Mouse (Mus musculus) myocyte (in vitro differentiated cells): ENCODE results near the gene Map4. TPM values are rescaled to one million over a fixed set of nuclear protein-coding genes. Genes with fewer than 3 reads are reported as not detected.

Experiments used
- H3K27me3 ChIP-seq: one replicate; pipeline ENCODE4 v1.6.1; 2011; ENCODE audit not compliant: control insufficient read depth, insufficient read depth, insufficient read length
- H3K36me3 ChIP-seq: one replicate; pipeline ENCODE4 v1.6.1; 2011; ENCODE audit not compliant: control insufficient read depth, insufficient read depth
- H3K4me2 ChIP-seq: one replicate; pipeline ENCODE4 v1.6.1; 2011; ENCODE audit warnings: low read depth, control low read depth
- H3K4me3 ChIP-seq: one replicate; pipeline ENCODE4 v1.5.1; 2011; ENCODE audit warnings: mild to moderate bottlenecking, control low read depth, moderate library complexity
- H3K79me2 ChIP-seq: one replicate; pipeline ENCODE4 v1.6.1; 2011; ENCODE audit not compliant: control insufficient read depth, insufficient read depth
- H3ac ChIP-seq: one replicate; pipeline ENCODE4 v1.6.1; 2011; ENCODE audit not compliant: control insufficient read depth, insufficient read length
- CEBPB ChIP-seq: IDR thresholded peaks from 2 replicates; pipeline ENCODE4 v1.6.1; 2011; ENCODE audit warnings: mild to moderate bottlenecking, moderate library complexity; ENCODE audit not compliant: poor library complexity, insufficient read depth, severe bottlenecking
- E2F4 ChIP-seq: IDR thresholded peaks from one replicate; pipeline ENCODE4 v1.6.1; 2011; ENCODE audit warnings: mild to moderate bottlenecking, control low read depth, moderate library complexity; ENCODE audit not compliant: insufficient read depth
- MAX ChIP-seq: IDR thresholded peaks from one replicate; pipeline ENCODE4 v1.6.1; 2011; ENCODE audit warnings: low read depth, mild to moderate bottlenecking, control low read depth
- MYOD1 ChIP-seq, 3 experiments: IDR thresholded peaks; one replicate each; pipeline ENCODE4 v1.6.1; 2011; ENCODE audit warnings: control low read depth in 2 of 3, low read depth in 2 of 3, mild to moderate bottlenecking in 2 of 3, moderate library complexity in 1 of 3; ENCODE audit not compliant: insufficient read length in 2 of 3, control insufficient read depth in 1 of 3
- MYOG ChIP-seq, 3 experiments: IDR thresholded peaks; one replicate each; pipeline ENCODE4 v1.6.1; 2011; ENCODE audit warnings: control low read depth in 2 of 3, low read depth in 2 of 3, mild to moderate bottlenecking in 2 of 3; ENCODE audit not compliant: insufficient read length in 2 of 3, control insufficient read depth in 1 of 3, insufficient read depth in 1 of 3
- POLR2A ChIP-seq: IDR thresholded peaks from one replicate; pipeline ENCODE4 v1.6.1; 2011; ENCODE audit warnings: low read depth, mild to moderate bottlenecking, control low read depth, moderate library complexity; ENCODE audit not compliant: insufficient read length
- POLR2AphosphoS2 ChIP-seq: IDR thresholded peaks from one replicate; pipeline ENCODE4 v1.6.1; 2011; ENCODE audit warnings: low read depth, control low read depth; ENCODE audit not compliant: insufficient read length
- REST ChIP-seq: IDR thresholded peaks from one replicate; pipeline ENCODE4 v1.6.1; 2011; ENCODE audit warnings: mild to moderate bottlenecking, control low read depth, moderate library complexity; ENCODE audit not compliant: insufficient read depth, insufficient read length
- SRF ChIP-seq: IDR thresholded peaks from one replicate; pipeline ENCODE4 v1.6.1; 2011; ENCODE audit warnings: low read depth; ENCODE audit not compliant: control insufficient read depth, insufficient read length
- TCF12 ChIP-seq: IDR thresholded peaks from one replicate; pipeline ENCODE4 v1.6.1; 2011; ENCODE audit warnings: mild to moderate bottlenecking, control low read depth; ENCODE audit not compliant: poor library complexity, insufficient read depth, severe bottlenecking
- TCF3 ChIP-seq: IDR thresholded peaks from one replicate; pipeline ENCODE4 v1.6.1; 2011; ENCODE audit warnings: low read depth, control low read depth; ENCODE audit not compliant: insufficient read length
- USF1 ChIP-seq: IDR thresholded peaks from one replicate; pipeline ENCODE4 v1.6.1; 2011; ENCODE audit warnings: low read depth, mild to moderate bottlenecking, control low read depth, moderate library complexity
- polyA plus RNA-seq: library from polyadenylated mRNA; unstranded; fragments of >200 nt; fragmentation: generic; extraction: Trizol; gene quantifications from one replicate; pipeline ENCODE4 v1.2.1, GENCODE M21; 2012; ENCODE audit warnings: missing spikeins

The Map4 gene
- polyA plus RNA-seq, 1 experiment, result 246 TPM

DNA sequence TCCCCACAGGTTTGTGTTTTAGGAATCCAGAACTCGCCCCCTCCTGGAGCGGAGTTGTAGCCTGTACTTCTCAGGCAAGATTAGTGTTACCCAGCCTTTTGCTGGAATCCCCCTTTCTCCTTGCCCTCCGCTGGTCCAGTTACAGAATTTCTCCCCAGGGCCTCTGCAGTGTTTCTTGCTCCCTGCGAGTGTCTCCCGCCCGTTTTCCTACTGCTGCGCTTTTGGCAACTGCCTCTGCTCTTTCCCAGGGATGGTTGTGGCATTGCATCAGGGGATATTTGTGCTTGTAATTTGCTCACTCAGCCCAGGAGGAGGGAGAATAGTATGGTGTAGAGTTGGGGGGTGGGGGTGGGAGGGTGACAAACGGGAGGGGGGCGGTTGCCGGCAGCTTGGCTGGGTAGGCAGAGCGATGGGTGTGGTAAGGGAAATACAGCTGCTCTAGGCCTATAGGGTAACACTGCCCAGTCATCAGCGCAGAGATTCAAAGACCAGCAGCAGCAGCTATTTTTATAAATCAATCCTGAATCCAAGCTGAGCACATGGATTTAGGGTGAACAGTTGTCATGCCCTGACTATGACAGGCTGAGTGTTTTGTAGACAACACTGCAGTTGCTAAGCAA lies 1.6 kb downstream of the Map4 start:
- no peaks in the 10 kb centered on the region for H3K36me3 ChIP-seq
- TF ChIP-seq POLR2AphosphoS2 (peak; percentile 78), MAX (no peak), SRF (no peak), MYOG (IDR thresholded peaks at IDR 0.05; ENCODE audit: control insufficient read depth in 1 of 3, insufficient read depth in 1 of 3, insufficient read length in 2 of 3, low read depth in 2 of 3) (peak; percentile 12 to 58 (median 56)), USF1 (no peak), E2F4 (no peak), TCF12 (no peak), TCF3 (no peak), REST (no peak), POLR2A (peak; percentile 60), CEBPB (peak; percentile 62; the same call in 1 of the 2 replicates), MYOD1 (IDR thresholded peaks at IDR 0.05; ENCODE audit: control insufficient read depth in 1 of 3, insufficient read length in 2 of 3, low read depth in 2 of 3) (peak; percentile 27 to 76 (median 54))
- H3K79me2 ChIP-seq, result peaks cover 57% of the 10 kb centered on the region
- H3K4me3 ChIP-seq, result peak overlapping the region; percentile 97
- peak overlapping the region; percentile 99 for H3ac ChIP-seq
- H3K4me2 ChIP-seq, result peak overlapping the region; percentile 67
- no peaks in the 10 kb centered on the region for H3K27me3 ChIP-seq

- H3K4me3 ChIP-seq, result no peak overlapping the region
- no peak overlapping the region for H3K4me2 ChIP-seq
- no peak overlapping the region for H3ac ChIP-seq
- peaks cover 3% of the 10 kb centered on the region for H3K36me3 ChIP-seq
- no peak for TF ChIP-seq TCF12
- TF ChIP-seq SRF, result no peak
- TF ChIP-seq REST, result no peak
- TF ChIP-seq MAX, result no peak
- no peak for TF ChIP-seq USF1
- no peak for TF ChIP-seq POLR2A
- TF ChIP-seq TCF3, result no peak
- no peak for TF ChIP-seq CEBPB
- no peak for TF ChIP-seq POLR2AphosphoS2
- TF ChIP-seq E2F4, result no peak
- no peak for TF ChIP-seq MYOD1 (IDR thresholded peaks at IDR 0.05; ENCODE audit: control insufficient read depth in 1 of 3, insufficient read length in 2 of 3, low read depth in 2 of 3)
- TF ChIP-seq MYOG (IDR thresholded peaks at IDR 0.05; ENCODE audit: control insufficient read depth in 1 of 3, insufficient read depth in 1 of 3, insufficient read length in 2 of 3, low read depth in 2 of 3), result no peak
- no peaks in the 10 kb centered on the region for H3K27me3 ChIP-seq
- peaks cover 100% of the 10 kb centered on the region for H3K79me2 ChIP-seq
These were observed 8.1 kb downstream of the Map4 start for GRCm38 (mm10) chr9:109939401-109939800.

DNA sequence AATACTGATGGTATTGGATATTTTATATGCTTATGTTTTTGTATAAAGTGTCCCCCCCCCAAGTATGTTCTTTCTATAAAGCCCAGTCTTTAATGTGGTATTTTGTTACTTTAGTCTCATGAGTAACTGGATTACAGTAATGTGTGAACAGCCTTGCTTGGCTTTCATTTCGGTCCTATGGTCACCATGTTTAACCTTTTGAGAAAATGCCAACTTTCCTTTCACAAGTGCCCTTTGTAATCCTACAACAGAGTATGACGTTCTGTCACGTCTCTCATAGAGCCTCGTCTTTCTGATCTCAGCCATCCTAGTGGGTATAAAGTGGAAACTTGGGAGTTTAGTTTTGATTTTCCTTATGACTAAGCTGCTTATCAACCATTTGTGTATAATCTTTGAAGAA lies 11.5 kb downstream of the Map4 start:
- Histone ChIP-seq H3K4me3 (no peak overlapping the region), H3ac (no peak overlapping the region), H3K79me2 (peaks cover 100% of the 10 kb centered on the region), H3K36me3 (peaks cover 3% of the 10 kb centered on the region), H3K27me3 (no peaks in the 10 kb centered on the region), H3K4me2 (no peak overlapping the region)
- TF ChIP-seq POLR2A (no peak), MAX (no peak), SRF (no peak), POLR2AphosphoS2 (no peak), MYOD1 (IDR thresholded peaks at IDR 0.05; ENCODE audit: control insufficient read depth in 1 of 3, insufficient read length in 2 of 3, low read depth in 2 of 3) (no peak), CEBPB (no peak), TCF3 (no peak), USF1 (no peak), MYOG (IDR thresholded peaks at IDR 0.05; ENCODE audit: control insufficient read depth in 1 of 3, insufficient read depth in 1 of 3, insufficient read length in 2 of 3, low read depth in 2 of 3) (no peak), REST (no peak), TCF12 (no peak), E2F4 (no peak)

- Histone ChIP-seq H3ac (no peak overlapping the region), H3K4me3 (no peak overlapping the region), H3K4me2 (no peak overlapping the region), H3K79me2 (peaks cover 100% of the 10 kb centered on the region), H3K27me3 (no peaks in the 10 kb centered on the region), H3K36me3 (peaks cover 3% of the 10 kb centered on the region)
- TF ChIP-seq E2F4 (no peak), TCF12 (no peak), REST (no peak), MAX (no peak), MYOD1 (IDR thresholded peaks at IDR 0.05; ENCODE audit: control insufficient read depth in 1 of 3, insufficient read length in 2 of 3, low read depth in 2 of 3) (no peak), CEBPB (no peak), POLR2A (no peak), SRF (no peak), POLR2AphosphoS2 (no peak), TCF3 (no peak), MYOG (IDR thresholded peaks at IDR 0.05; ENCODE audit: control insufficient read depth in 1 of 3, insufficient read depth in 1 of 3, insufficient read length in 2 of 3, low read depth in 2 of 3) (no peak), USF1 (no peak)
These were observed 13.5 kb downstream of the Map4 start for GRCm38 (mm10) chr9:109944712-109945111.
